Mouse (Mus musculus): ENCODE measurements around the gene Gm16223.

DNA sequence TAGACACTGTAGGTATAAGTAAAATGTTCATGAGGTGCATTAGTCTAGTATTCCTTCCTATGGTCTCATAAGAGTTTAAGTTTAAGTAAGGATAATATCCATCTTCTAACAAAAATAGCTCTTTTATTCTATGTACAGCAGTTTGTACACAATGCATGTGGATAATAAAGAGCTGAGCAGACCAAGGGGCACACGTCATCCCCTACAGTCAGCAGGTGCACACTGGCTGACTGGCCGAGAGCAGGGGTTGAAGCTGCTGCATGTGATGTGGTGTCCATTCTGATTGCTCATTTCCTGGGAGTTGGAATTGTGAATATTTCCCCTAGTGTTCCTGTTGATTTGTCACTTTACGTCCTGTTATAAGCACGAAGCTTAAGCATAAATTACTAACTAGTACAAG, 144.6 kb downstream of the Gm16223 start:
- no peak for TF ChIP-seq POLR2A (IDR thresholded peaks at IDR 0.05; ENCODE audit: borderline replicate concordance, control insufficient read depth, low read depth, low read length)
- no peak for TF ChIP-seq CTCF (IDR thresholded peaks at IDR 0.05; ENCODE audit: control insufficient read depth, insufficient read depth, low read length)
